Comparison of ENCODE assay signal across 8 mouse cellular contexts in genomic region chr2:24975704-24976297, GRCm38 (mm10). TPM values are rescaled to one million over a fixed set of nuclear protein-coding genes. Genes with fewer than 3 reads are reported as not detected.
DNase-seq lines count a peak whose midpoint lies in the region; ATAC-seq and TF ChIP-seq lines count a peak whose summit lies in the region.

Gene Pnpla7, plus strand, starts transcription at chr2:24976033.

- no peaks in the 10 kb centered on the region for H3K9me3 ChIP-seq in hindbrain, embryonic 12.5 days (replicated peaks)

- peak within 1 kb of the TSS; percentile 93 for H3K4me2 ChIP-seq in hindbrain, embryonic 12.5 days (replicated peaks)

- H3K4me1 ChIP-seq in hindbrain, embryonic 12.5 days: peaks cover 20% of the 10 kb centered on the region

- peak; percentile 49 for ATAC-seq in Patski
- peak; percentile 18 for ATAC-seq in hindbrain, embryonic 12.5 days (ENCODE audit: low FRiP score)

- H3K36me3 ChIP-seq in hindbrain, embryonic 12.5 days: peaks cover 18% of the 10 kb centered on the region

- H3K27ac ChIP-seq in hindbrain, embryonic 12.5 days: peak within 1 kb of the TSS; percentile 91

- CTCF ChIA-PET in Patski (lab: Charles Lee): interaction anchor here (1.1 kb wide), 1 partner anchor 15 kb away, joined by 4 read pairs; no protein-coding TSS in a partner anchor

- no peak for TF ChIP-seq CTCF in Patski (IDR thresholded peaks at IDR 0.05)

- POLR2A ChIA-PET in Patski (lab: Charles Lee): interaction anchor here (1.1 kb wide), 1 partner anchor 12 kb away, joined by 3 read pairs; no protein-coding TSS in a partner anchor

- H3K4me3 ChIP-seq in hindbrain, embryonic 12.5 days: peak within 1 kb of the TSS; percentile 71

- under 1% methylated on average over 16 of the region's 16 CpGs for WGBS in hindbrain, embryonic 12.5 days

- DNase-seq in Patski (ENCODE audit: low read depth, low spot score): peak; percentile 34
- DNase-seq in cerebellum, postnatal 10 days: peak; percentile 63 to 70
- peak; percentile 35 to 64 for DNase-seq in frontal cortex, postnatal 14 days (ENCODE audit: low spot score in 2 of 2)
- DNase-seq in layer of hippocampus, postnatal 14 days (ENCODE audit: low spot score in 2 of 2): peak; percentile 50 to 79
- peak; percentile 93 for DNase-seq in lung, postnatal 10 days
- DNase-seq in ovary, postnatal 14 days (ENCODE audit: low spot score): peak; percentile 43
- peak; percentile 85 for DNase-seq in thymus, postnatal 14 days

- no peaks in the 10 kb centered on the region for H3K27me3 ChIP-seq in Patski
- H3K27me3 ChIP-seq in hindbrain, embryonic 12.5 days: no peaks in the 10 kb centered on the region

- in situ Hi-C loops in Patski (cut with MboI; ENCODE audit: low pct_unique_long_range_greater_than_20kb): no loop called here

- H3K9ac ChIP-seq in hindbrain, embryonic 12.5 days: peak within 1 kb of the TSS; percentile 69

RNA-seq across cellular contexts. Expression of gene Pnpla7, which starts in this region (rescaled TPM):
- 16.6 TPM for polyA plus RNA-seq in Patski (2021)
- 3.8 and 5.0 TPM in 2 replicates for polyA plus RNA-seq in hindbrain, embryonic 12.5 days (2016; fragmentation: Nextera tagmentation; extraction: Ambion mirVana)
- total RNA-seq in layer of hippocampus, postnatal 14 days (2021): 10 to 100 TPM; 23.8 to 24.7 TPM

Comparison
In these comparisons a context has a peak if more than half of its experiments do, and no peak if none do; other contexts are left out.
1. Peak in every context shown above with its lines: DNase-seq, ATAC-seq, H3K4me3 ChIP-seq and H3K27ac ChIP-seq.
2. DNase-seq: peak in every context shown above with its lines; median percentile 93 in lung, postnatal 10 days; 85 in thymus, postnatal 14 days; 66 in cerebellum, postnatal 10 days; 64 in layer of hippocampus, postnatal 14 days; 50 in frontal cortex, postnatal 14 days; 43 in ovary, postnatal 14 days; 34 in Patski.